Mouse (Mus musculus) c-Kit-positive CD71-negative TER-119-negative erythroid progenitor cells, embryonic 14.5 days (primary cell): ENCODE data around the gene Sipa1.

Source experiments
- DNase-seq: peaks from one replicate; pipeline ENCODE4 v3.0.0-alpha.2; 2013; ENCODE audit warnings: low read depth

Sipa1 gene

DNA sequence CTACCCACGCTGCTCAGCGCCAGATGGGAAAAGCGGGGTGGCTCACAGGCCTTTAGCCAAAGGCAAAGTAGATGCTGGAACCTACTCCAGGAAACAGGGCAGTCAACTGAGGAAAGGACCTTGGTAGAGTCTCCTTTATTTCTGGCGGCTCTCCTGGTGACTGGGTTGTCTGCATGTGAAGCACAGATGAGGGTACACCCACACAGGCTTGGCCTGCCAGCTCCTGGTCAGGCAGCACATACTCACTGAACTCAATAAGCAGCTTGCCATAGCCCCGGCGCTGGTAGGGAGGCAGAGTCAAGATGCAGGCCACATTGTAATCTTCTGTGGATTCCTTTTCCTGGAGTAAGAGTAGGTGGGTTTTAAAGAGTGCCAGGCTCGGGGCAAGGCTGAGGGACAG is 58.4 kb downstream of the Sipa1 start:
- no peak for DNase-seq

DNA sequence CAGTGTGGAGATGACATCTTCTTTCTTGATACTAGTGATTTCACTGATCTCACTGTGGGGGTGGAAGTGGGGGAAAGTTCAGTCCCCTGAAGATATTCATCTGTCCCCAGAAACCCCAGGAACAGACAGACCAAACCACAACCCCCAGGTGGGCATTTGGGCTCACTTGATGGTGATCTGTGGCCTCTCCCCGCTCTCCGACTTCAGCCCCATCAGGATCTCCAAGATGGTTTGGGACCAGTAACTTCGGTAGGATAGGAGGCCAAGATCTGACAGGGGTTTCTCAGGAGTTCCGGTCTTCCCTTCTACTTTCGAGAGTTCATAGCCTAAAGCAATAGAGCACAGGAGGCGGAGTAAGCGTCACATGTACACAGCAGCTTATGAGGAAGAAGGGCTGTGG is 59.8 kb downstream of the Sipa1 start:
- no peak for DNase-seq

DNA sequence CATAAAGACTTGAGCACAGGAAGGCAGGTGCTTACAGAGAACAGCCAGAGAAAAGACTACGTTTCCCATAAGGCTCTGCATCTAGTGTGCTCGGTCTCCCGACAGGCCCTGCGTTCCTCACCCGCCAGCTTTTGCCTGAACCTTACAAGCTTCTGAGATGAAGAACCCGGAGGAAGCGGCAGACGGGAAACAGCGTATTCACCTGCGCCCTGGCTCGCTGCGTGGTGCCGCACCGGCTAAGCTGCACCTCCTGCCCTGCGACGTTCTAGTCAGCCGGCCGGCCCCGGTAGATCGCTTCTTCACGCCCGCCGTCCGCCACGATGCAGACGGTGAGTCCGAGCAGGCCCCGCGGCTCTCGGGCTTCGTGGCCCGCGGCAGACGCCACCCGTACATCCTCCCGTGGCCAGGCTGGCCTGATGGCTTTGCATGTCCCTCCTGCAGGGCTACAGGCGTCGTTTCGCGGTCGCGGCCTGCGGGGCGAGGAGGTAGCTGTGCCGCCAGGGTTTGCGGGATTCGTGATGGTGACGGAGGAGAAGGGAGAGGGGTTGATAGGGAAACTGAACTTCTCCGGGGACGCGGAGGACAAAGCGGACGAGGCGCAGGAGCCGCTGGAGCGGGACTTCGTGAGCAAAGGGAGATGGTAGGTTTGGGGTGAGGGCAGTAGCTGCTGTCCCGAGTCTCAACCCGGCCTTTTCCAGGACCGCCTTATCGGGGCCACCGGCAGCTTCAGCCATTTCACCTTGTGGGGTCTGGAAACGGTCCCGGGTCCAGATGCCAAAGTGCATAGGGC is 61.6 kb downstream of the Sipa1 start, which contains the start of gene Rnaseh2c:
Gene Rnaseh2c (plus strand): TSS at position 122 of the 790 bp plus-strand sequence.
- peak; percentile 61 for DNase-seq
